8 mouse cellular contexts compared by ENCODE assay signal in the genomic region with DNA sequence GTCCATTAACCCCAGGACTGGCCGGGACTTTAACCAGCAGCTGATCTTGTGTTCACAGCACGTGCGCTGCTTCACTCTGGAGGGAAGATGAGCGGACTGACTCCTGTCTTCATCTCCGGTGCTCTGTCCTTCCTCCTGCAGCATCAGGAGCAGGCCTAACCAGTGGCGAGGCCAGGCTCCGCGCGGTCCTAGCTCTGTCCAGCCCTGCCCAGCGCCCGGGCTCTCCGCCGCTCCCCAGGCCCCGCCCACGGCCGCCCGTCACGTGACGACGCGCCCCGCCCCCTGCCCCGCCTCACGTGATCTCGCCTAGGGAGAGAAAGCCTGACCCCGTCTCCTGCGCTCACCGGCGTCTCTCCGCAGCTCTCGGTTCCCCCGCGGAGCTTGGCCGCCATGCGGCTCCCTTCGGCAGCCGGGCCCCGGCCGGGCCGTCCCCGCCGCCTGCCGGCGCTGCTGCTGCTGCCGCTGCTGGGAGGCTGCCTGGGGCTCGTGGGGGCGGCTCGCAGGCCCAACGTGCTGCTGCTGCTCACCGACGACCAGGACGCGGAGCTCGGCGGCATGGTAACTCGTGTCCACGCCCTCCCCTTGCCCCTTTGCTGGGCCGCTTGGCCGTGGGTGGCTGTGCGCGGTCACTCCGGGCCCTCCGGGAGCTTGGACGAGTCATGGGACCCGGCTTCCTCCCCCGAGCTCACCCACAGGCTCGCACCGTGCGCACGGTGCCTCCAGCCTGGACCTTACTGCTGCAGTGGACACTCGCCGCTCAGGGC. TPM values are rescaled to one million over a fixed set of nuclear protein-coding genes. Genes with fewer than 3 reads are reported as not detected.
A peak's percentile ranks its signal among the peaks of the same experiment; 100 is the strongest.
DNase-seq lines count a peak whose midpoint lies in the region; ATAC-seq and TF ChIP-seq lines count a peak whose summit lies in the region.

Gns (plus strand) TSS at position 290 of the 764 bp plus-strand sequence.

- TF ChIP-seq CTCF in G1E (IDR thresholded peaks at IDR 0.05; ENCODE audit: low read depth, low read length), result no peak
- TF ChIP-seq CTCF in testis, adult 2 months (IDR thresholded peaks at IDR 0.05; ENCODE audit: control insufficient read depth, insufficient read depth, insufficient replicate concordance, low read depth, low read length), result no peak

- no peaks in the 10 kb centered on the region for H3K9me3 ChIP-seq in G1E (replicated peaks)
- no peaks in the 10 kb centered on the region for H3K9me3 ChIP-seq in forebrain, embryonic 16.5 days (ENCODE audit: control insufficient read depth, low read length)
- H3K9me3 ChIP-seq in neural tube, embryonic 14.5 days (ENCODE audit: control insufficient read depth, low read length), result no peaks in the 10 kb centered on the region

- under 1% methylated on average over 71 of the region's 72 CpGs for WGBS in forebrain, embryonic 16.5 days
- WGBS in neural tube, embryonic 14.5 days, result under 1% methylated on average over 69 of the region's 72 CpGs

- peak within 1 kb of the TSS; percentile 89 for H3K4me2 ChIP-seq in forebrain, embryonic 16.5 days (ENCODE audit: low read length)
- H3K4me2 ChIP-seq in neural tube, embryonic 14.5 days (ENCODE audit: low read depth, low read length), result peak within 1 kb of the TSS; percentile 85

- peaks cover 59% of the 10 kb centered on the region for H3K4me1 ChIP-seq in G1E (ENCODE audit: insufficient read depth, low read depth, low read length)
- peaks cover 18% of the 10 kb centered on the region for H3K4me1 ChIP-seq in forebrain, embryonic 16.5 days (replicated peaks; ENCODE audit: control insufficient read depth, insufficient read depth, low read length)
- peaks cover 7% of the 10 kb centered on the region; the same call in 1 of the 2 replicates for H3K4me1 ChIP-seq in neural tube, embryonic 14.5 days (ENCODE audit: control insufficient read depth, insufficient read depth, low read length)
- peaks cover 4% of the 10 kb centered on the region for H3K4me1 ChIP-seq in testis, adult 2 months (ENCODE audit: control insufficient read depth, insufficient read depth, low read length)

- no peaks in the 10 kb centered on the region for H3K27me3 ChIP-seq in G1E (ENCODE audit: insufficient read depth, low read length)
- H3K27me3 ChIP-seq in forebrain, embryonic 16.5 days (replicated peaks; ENCODE audit: control insufficient read depth, insufficient read depth, low read length), result no peaks in the 10 kb centered on the region
- no peaks in the 10 kb centered on the region for H3K27me3 ChIP-seq in neural tube, embryonic 14.5 days (ENCODE audit: control insufficient read depth, insufficient read depth, low read length)
- no peaks in the 10 kb centered on the region for H3K27me3 ChIP-seq in testis, adult 2 months (ENCODE audit: control insufficient read depth, insufficient read depth, low read length)

- ATAC-seq in G1E (ENCODE audit: extremely low read depth, insufficient number of reproducible peaks, low FRiP score, poor library complexity, severe bottlenecking), result peak; percentile 73
- peak; percentile 96 for ATAC-seq in forebrain, embryonic 16.5 days
- ATAC-seq in neural tube, embryonic 14.5 days (ENCODE audit: low read depth), result peak; percentile 98

- H3K4me3 ChIP-seq in G1E (ENCODE audit: low read depth, low read length), result peak within 1 kb of the TSS; percentile 99
- H3K4me3 ChIP-seq in forebrain, embryonic 16.5 days (replicated peaks; ENCODE audit: low read length), result peak within 1 kb of the TSS; percentile 72
- H3K4me3 ChIP-seq in neural tube, embryonic 14.5 days (ENCODE audit: low read depth, low read length), result peak within 1 kb of the TSS; percentile 79
- peak within 1 kb of the TSS; percentile 91 for H3K4me3 ChIP-seq in testis, adult 2 months (ENCODE audit: control insufficient read depth, low read depth, low read length)

- H3K27ac ChIP-seq in forebrain, embryonic 16.5 days (ENCODE audit: low read length), result peak within 1 kb of the TSS; percentile 28; the same call in 1 of the 2 replicates
- H3K27ac ChIP-seq in neural tube, embryonic 14.5 days (ENCODE audit: low read depth, low read length), result peak within 1 kb of the TSS; percentile 24
- peak within 1 kb of the TSS; percentile 62 for H3K27ac ChIP-seq in testis, adult 2 months (ENCODE audit: control insufficient read depth, insufficient read depth, low read depth, low read length)

- DNase-seq in G1E (ENCODE audit: low spot score), result peak; percentile 95
- peak; percentile 83 to 92 for DNase-seq in cerebellum, adult 18-20 months
- DNase-seq in heart, postnatal 25 days (ENCODE audit: low spot score), result peak; percentile 67
- peak; percentile 68 to 83 for DNase-seq in layer of hippocampus, adult 18-20 months (ENCODE audit: low spot score in 2 of 2)
- DNase-seq in lung, adult 18-20 months, result peak; percentile 85 to 86

- TF ChIP-seq POLR2A in testis, adult 2 months (IDR thresholded peaks at IDR 0.05; ENCODE audit: control insufficient read depth, low read depth, low read length), result peak; percentile 58

- intact Hi-C loops in heart, postnatal 25 days (cut with DNase I), result no loop called here

- peak within 1 kb of the TSS; percentile 72 for H3K9ac ChIP-seq in forebrain, embryonic 16.5 days (replicated peaks; ENCODE audit: low read depth, low read length)
- H3K9ac ChIP-seq in neural tube, embryonic 14.5 days (replicated peaks; ENCODE audit: low read depth, low read length), result peak within 1 kb of the TSS; percentile 69

- H3K36me3 ChIP-seq in G1E (replicated peaks), result peaks cover 34% of the 10 kb centered on the region
- H3K36me3 ChIP-seq in forebrain, embryonic 16.5 days (ENCODE audit: control insufficient read depth, insufficient read depth), result no peaks in the 10 kb centered on the region
- H3K36me3 ChIP-seq in neural tube, embryonic 14.5 days (ENCODE audit: control insufficient read depth, insufficient read depth, low read length), result no peaks in the 10 kb centered on the region
- no peaks in the 10 kb centered on the region for H3K36me3 ChIP-seq in testis, adult 2 months (ENCODE audit: control insufficient read depth, insufficient read depth, low read length)

RNA-seq across cellular contexts. Expression of gene Gns, which starts in this region (rescaled TPM):
- total RNA-seq in G1E (2014; fragmentation: Nextera tagmentation), result 134 and 161 TPM in 2 replicates
- 133 and 138 TPM in 2 replicates for total RNA-seq in G1E (2017)
- 33.4 and 52.8 TPM in 2 replicates for polyA plus RNA-seq in G1E (2012)
- 35.2 and 35.6 TPM in 2 replicates for polyA plus RNA-seq in forebrain, embryonic 16.5 days (2015; fragmentation: Nextera tagmentation; extraction: Ambion mirVana)
- 10 to 100 TPM; 67.8 to 72.4 TPM for total RNA-seq in heart, postnatal 25 days (2021)
- 10 to 100 TPM; 80.5 to 87.2 TPM for total RNA-seq in layer of hippocampus, adult 18-20 months (2021)
- polyA plus RNA-seq in neural tube, embryonic 14.5 days (2014; fragmentation: Nextera tagmentation; extraction: Ambion mirVana), result 50.3 and 59.9 TPM in 2 replicates
- 14.5 and 14.7 TPM in 2 replicates for polyA plus RNA-seq in testis, adult 2 months (2012; rRNA removed)

Comparison
In these comparisons a context has a peak if more than half of its experiments do, and no peak if none do; other contexts are left out.
1. Peak in every context shown above with its lines: DNase-seq, ATAC-seq, H3K4me3 ChIP-seq and H3K27ac ChIP-seq.